Mouse (Mus musculus) ovary, postnatal 36 days (tissue): Measurements from ENCODE around the gene Nop16.

Experiments used
- DNase-seq: peaks from one replicate; pipeline ENCODE4 v3.0.0; 2022; ENCODE audit warnings: low spot score, mixed read lengths

Gene Nop16

DNA sequence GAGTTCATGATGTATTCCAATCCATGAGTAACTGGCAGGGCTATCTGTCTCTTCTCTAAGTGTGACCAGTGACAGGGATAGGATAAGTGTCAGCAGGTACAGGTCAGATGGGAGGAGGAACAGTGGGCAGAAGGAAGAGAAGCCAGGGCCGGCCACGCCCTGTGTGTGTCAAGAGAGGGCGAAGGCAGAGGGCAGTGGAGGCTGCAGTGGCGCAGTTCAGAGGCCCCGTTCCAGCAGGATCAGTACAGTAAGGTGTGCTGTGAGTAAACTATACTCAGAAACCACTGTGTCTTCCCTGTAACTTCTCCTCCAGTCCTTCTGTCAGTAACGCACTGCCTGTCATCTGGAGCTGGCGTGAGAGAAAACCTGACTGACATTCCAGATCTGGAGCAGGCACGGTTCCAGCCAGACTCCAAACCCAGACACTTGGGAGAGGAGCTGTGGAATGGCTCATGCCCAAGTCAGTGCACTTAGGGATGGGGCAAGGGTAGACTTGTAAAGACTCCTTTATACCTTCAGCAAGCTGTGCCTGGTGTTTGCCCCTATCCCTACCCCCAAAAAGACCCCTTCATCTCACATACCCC is 6.3 kb upstream of the Nop16 start:
- DNase-seq, result no peak

DNA sequence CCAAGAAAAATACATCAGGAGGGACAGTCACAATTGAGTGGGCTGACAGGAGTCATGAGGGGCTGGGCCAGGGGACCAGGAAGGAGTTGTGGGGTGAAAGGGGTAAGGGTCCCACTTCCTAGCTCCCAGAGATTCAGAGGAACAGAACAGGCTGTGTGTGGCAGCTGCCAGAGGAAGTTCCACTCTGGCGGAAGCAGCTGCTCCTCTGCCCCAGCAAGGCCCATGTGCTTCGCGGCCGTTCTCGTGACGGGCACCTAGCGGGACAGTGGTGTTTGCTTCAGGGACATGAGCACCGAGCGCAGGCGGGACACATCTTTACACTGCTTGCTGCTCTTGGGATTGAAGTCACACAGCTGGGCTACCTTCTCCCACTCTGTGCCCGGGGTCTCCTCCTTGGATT is 3.7 kb upstream of the Nop16 start:
- no peak for DNase-seq

DNA sequence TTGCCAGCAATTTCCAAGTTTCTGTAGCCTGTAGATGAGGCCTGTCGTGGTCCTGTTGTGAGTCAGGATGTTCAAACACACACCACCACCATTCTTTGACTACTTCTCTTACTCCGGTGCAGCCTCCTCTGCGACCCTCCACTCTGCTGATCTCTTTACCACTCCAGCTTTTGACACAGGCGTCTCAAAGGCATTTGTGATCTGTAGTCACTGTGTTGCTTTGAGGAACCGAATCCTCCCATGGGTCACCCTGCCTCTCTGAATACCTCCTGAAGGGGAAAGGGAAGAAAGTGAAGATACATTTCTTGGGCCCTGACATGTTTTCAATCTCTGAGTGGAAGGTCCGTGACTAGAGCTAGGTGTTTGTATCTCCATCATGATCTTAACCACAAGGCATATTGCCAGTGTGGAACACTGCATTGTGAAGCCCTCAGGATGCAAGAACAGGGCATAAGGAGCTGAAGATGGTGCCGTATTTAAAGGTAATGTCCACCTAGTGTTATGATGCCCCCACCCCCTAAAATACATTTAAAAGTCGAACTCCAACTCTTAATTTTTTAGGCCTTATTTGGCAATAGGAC is 2.0 kb upstream of the Nop16 start:
- no peak for DNase-seq

DNA sequence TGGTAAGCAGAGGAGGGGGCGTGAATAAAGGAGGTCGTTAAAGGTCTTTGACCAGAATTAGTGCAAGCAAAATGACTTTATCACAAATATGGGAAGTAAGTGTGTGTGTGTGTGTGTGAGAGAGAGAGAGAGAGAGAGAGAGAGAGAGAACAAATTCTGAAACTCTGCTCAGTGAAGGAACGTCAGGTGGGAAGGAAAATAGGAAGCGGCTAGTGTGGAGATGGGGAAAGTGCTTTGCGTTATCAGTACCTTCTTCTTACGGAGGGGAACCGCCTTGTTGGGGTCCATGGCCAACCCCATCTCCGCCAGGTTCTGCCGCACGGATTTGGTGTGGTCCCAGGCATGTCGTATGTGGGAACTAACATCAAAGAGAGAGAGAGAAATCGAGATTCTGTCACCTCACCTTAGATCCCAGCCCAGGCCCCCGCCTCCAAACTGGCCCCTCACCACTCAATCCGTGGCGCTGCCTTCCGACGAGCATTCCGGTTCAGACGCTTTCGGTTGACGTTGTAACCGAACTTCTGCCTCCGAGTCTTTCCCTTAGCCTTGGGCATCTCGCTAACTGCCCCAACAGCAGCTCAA is 385 bp downstream of the Nop16 start:
- DNase-seq, result no peak

DNA sequence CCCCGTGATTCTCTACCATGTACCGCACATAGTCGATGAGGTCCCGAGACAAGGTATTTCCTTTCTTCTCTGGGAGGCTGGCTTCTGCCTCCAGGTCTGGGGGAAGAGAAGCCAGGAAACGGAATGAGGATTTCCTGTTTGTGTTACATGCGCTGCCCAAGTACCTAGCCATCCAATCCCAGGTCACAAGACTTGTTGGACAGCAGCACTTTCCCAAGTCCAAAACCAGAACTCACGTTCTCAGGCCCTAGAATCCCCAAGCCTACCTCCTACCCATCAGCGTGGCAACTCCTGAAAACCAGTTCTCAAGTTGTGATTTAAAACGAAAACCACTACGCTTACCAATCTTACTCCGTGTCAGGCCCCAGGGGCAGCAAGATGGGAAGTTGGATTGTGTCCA is 4.1 kb downstream of the Nop16 start:
- DNase-seq, result no peak

DNA sequence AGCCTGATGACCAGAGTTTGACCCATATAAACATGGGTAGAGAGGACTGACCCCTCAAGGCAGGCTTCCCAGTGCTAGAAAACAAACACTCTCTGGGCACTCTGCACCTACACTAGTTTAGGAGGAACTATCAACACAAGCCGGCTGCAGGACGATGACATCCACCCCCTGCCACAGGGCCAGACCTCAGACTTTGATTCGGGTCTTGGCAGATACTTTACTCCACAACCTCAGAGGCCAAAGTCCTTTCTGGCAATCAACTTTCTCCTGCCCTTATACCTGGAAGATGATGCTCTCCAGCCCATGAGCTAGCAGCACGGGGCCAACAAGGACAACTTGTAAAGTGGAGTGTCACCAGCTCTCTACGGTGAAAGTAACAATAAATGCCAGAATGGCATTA is 7.0 kb downstream of the Nop16 start:
- no peak for DNase-seq

DNA sequence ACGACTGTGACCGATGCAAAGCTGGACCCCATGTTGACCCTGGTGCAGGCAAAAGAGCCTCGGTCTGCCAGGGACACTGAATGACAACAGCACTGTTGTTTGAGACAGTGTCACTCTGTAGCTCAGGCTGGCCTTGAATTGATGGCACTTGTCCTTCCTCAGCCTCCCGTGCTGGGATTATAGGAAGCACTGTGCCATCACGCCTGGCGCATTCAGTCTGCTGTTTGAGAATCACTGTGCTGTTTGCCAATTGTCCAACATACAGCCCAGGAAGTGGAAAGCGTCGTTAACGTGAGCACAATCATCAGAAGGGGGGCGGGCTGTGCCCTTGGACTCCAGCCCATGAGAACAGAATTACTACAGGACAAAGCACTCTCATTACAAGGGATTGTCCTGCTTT is 7.8 kb downstream of the Nop16 start:
- no peak for DNase-seq

DNA sequence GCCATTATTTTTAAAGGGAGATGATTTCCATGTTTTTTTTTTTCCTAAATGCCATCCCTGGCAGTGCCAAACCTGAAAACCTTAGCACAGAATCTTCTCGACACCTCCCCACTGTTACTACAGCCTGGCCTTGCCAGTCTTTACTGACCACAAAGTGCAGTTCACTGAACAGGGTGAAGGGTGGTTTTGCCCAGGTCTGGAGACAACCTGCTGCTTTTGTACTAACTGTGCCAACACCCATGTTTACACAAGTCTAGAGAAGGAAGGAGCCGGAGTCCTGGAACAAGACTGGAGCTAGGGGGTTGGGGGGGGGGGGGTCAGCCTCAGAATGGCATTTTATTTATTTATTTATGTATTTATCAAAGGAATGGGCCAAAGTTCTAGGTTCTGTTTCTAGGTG is 8.5 kb downstream of the Nop16 start:
- no peak for DNase-seq

DNA sequence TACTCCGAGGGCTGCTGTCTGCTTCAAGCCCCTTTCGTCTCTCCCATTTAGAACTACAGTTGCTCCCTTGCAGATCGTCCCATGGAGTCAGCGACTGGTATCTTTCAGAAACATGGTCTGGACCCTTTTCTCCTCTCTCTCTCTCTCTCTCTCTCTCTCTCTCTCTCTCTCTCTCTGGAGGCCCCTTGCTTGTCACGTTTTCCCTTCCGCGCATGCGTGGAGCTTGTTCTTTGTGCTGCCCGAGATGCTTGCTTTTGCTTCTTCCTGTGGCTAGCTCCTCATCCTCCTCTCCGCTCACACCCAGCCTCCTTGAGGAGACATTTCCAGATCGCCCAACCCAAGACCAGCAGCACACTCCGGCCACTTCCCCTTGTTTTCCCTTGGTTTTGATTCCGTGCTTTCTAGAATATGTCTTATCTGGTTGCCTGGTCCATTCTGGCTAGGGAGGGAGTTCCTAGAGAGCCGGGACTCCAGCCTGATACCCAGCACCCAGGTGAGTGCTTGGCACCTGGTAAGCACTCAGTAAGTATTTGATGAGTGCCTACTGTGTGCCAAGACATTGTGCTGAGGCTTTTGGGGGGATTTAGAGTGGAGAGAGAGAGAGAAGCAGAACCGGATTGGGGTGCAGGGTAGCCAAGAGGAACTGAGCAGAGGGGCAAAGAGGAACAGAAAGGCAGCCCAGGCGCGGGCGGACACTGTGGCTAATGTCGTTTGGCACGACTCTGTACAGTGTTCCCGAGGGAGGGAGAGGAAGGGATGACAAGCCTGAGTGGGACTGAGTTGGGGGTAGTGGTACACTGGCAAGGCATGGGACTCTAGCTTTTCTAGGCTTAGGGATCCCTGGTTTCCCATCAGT is 12.0 kb downstream of the Nop16 start:
- no peak for DNase-seq

DNA sequence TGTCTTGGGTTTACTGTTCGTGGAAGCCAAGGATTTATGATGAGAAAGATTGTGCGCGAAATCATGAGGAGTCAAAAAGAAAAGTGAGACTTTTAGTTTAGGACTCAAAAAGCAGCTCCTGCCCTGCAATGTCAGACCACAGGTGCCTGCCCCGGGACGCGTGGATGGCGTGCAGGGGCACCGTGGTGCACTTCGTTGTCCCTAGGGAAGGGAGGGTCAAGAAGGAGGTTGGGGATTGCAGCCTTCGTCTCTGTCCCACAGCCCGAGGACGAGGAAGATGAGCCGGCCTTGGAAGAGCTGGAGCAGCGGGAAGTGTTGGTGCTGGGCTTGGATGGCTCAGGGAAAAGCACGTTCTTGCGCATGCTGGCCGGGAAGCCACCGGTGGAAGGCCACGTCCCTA is 14.4 kb downstream of the Nop16 start:
- DNase-seq, result peak; percentile 26

DNA sequence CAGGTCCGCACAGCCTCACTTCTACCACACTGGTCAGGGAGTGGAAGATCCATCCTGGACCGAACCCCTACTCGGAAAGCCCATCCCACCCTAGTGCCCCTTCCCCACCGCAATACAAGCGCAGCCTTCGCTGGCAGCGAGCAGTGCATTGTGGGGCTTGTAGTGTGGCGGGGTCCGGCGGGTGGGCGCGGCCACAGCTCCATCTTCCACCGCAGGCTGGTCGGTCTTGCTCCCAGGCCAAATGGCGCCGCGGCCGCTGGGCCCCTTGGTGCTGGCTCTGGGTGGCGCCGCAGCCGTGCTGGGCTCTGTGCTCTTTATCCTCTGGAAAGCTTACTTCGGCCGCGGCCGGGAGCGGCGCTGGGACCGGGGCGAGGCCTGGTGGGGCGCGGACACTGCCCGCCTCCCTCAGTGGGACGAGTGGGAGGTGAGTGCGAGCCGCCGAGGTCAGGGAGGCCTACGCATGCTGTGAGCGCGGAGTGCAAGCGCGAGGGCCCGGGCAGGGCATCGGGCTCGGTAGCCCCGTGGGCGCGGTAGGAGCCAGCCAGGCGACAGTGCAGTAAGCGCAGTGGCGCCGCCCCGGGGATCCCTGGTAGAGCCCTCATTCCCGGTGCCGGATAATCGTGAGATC is 14.9 kb downstream of the Nop16 start, which contains the start of gene Arl10:
TSS of gene Arl10 (plus strand) at position 162 of the 628 bp plus-strand sequence.
- DNase-seq, result peak; percentile 82

DNA sequence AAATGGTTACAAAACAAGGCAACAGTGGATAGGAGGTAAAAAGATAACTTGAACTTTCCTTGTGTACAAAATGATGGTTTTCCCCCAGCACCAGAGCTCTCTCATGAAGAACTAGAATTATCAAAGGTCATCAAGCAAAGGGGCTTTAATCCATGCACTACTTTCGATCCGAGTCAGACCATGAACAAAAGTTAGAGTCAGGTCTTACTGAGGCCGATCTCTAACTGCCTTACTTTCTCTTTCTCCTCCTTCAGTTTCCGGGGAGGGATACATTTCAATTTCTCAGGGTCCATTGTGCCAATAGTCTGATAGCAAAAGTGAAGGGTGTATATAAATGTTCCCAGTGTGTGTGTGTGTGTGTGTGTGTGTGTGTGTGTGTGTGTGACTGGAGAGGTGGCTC is 17.3 kb downstream of the Nop16 start:
- no peak for DNase-seq

DNA sequence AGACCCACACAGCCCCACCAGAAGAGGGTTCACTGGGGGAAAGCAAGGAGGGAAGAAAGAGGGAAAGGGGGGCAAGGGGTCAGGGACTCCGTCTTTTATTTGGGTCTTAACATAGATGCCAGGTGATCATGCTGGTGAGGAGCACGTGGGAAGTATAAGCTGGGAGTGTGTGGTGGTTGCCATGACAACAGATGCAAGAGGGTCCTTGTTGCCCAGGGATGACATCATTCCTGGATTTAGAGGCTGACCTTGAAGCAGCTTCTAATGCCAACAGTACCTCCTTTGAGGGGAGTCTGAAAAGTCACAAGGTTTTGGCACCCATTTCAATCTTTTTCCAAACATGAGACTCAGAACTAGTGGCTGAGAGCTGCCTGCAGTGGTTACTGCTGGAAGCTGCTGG is 18.3 kb downstream of the Nop16 start:
- no peak for DNase-seq

DNA sequence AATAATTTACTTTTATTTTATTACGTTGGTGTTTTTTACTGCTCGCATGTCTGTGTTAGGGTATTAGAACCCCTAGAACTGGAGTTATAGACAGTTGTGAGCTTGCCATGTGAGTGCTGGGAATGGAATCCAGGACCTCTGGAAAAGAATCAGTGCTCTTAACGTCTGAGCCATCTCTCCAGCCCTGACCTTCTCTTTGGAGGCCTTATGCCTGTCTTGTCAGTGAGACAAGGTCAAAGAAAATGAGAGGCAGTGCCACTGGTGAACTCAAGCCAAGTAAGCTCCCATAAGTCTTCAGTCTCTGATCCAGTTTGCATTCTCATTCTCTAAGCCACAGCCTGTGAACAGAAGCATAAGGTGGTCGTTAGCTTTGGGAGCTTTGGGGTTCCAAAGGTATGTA is 19.2 kb downstream of the Nop16 start:
- no peak for DNase-seq

DNA sequence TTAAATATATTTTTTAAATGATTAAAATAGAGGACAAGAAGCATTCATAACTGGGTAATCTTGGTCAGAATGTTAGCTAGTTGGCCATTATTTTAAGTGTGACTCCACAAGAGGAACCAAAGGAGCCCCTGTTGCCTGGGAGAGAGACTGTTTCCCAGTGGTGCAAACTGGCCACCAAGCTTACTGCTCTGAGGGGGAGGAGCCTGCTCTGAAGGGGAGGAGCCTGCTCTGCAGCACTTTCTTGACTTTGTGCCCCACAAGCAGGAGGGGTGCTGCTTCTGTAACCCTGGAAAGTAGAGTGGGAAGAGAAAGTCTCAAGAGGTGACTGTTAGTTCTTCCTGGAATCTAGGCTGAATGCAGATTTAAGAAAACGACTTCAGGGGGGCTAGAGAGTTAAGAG is 20.6 kb downstream of the Nop16 start:
- DNase-seq, result no peak

DNA sequence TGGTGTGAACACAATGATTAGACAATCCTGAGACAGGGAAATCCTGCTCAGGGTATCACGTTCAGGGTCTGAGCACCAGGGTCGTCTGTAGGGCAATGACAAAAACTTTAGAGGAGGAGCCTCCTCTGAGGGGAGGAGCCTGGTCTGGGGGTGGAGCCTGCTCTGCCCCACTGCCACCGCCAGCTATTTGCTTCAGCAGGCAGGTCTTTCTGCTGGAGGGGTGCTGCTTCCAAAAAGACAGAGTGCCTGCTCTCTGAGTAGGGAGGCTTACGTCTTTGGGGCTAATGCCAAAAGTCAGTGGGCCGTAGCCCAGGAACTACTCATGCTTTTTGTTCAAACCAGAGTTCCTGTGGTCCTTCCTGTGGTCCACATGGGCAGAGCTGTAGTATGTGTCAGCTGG is 21.5 kb downstream of the Nop16 start:
- DNase-seq, result no peak

DNA sequence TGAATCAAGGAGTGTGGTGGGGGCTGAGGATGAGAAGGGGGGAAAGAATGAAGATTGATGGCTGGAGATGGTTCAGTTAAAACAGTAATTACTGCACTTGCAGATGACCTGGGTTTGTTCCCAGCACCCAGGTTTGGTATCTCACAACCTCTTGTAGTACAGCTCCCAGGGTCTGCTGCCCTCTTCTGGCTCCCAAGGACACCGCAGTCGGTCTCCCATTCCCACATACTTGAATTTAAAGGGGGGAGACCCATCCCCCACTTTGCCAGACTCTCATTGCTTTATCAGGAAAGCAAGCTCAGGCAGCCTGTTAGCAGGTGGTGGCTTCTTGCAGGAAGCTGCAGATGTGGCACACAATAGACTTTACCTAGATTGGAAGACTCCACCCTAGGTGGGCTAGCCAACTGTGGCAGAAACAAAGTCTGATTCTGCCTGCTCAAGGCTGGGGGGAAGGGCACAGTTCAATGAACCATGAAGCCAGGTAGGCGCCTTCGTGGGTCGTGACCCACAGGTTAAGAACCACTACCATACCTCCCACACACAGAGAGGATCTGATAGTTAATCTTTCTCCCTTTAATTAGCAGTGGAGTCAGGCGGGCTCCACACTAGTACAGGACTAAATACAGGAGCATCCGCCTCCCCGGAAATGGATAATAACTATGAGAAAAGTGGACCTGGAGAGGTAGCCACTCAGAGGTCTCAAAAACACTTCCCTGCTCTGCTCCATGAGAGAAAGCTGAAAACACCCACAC is 24.1 kb downstream of the Nop16 start:
- DNase-seq, result peak; percentile 33

DNA sequence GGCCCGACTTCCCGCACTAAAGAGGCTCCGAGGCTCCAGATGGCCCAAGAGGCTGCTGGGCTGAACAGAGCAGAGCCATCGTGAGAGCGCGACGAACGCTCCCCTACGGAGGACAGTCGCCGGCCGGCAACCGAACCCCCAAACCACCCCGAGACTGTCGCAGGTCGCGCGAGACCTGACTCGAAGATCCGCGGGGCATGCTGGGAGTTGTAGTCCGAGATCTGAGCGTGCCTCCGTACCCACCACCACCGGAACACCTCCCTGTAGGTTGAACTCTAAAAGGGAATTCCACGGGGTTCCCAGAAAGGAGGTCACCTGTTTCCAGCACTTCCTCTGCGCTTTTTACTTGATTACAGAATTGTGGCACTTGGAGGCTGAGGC is 24.7 kb downstream of the Nop16 start, which contains the start of gene 4833439L19Rik:
TSS of gene 4833439L19Rik (minus strand) at position 235 of the 381 bp plus-strand sequence.
- peak; percentile 91 for DNase-seq

DNA sequence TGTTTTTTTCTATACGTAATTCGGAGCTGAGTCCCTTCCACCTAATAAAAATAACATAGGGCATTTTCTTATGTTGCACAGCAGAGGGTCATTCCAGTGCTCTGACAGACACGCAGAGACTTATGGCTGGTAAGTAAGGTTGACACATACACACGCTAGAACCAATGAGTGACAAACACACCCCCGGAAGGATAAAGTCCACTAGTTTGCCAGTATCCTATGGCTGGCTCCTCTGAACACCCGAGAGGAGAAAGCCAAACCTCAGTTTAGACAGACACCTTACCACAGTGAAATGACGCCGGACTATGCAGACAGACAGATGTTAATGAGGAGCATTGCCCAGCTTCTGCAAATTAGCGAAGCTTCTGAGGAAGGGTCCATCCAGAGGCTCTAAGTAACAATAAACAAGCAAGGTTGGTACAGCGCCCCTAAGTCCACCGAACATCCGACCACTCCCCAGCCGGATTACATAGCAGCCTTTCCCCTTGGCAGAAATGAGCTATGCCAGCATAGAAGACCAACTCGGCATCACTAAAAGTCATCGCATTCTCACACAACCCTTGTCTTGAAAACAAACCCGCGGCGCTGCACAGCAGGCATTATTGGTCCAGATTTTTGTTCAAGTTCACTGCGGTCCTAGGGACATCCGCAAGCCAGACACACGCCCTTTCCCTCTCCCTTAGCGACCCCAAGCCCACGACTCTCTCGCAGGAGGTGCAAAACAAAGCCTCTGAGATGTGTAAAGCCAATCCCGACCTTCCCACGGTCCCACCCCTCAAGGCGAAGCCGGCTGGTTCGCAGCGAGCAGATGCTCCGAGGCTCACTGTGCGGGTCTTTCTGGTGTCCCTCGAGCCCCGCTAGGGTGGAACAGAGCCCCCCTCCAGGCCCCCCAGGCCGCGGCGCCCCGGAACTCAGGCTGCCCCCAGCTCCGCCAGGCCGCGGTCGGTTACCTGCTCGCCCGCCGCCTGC is 25.4 kb downstream of the Nop16 start:
- DNase-seq, result no peak

DNA sequence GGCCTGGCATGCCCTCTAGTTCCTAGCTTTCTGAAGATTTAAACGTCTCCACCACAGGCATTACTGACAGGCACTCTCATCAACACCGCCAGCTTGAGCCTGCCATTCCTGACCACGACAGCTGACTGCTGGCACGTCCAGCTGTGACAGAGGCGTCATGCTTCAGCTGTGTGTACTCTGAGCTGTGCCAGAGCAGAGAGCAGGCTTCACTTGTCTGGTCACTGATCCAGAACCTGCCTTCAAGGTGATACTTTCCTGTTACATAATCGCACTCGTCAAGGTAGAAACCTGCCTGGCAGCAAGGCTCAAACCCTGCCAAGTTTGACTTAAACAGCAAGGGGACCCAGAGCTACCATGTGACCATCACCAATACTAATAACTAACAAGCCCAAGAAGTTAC is 27.3 kb downstream of the Nop16 start:
- DNase-seq, result no peak

DNA sequence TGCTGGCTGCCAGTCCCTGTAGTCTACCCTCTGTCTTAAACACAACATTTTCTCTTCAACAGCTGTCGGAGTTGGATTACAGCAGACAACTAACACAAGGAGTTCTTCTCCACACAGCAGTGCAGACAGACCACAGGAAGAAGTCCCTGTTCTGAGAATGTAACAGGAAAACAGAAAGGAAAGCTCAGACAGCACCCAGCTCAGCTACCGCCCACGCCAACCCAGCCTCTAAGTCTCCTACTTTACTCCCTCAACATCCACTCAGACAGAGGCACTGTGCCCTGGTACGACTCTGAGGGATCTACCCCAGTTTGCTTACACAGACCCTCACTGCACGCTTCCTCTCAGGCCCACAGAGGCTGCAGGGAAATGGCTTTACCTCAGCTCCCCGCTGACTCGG is 29.3 kb downstream of the Nop16 start:
- no peak for DNase-seq
